Mouse (Mus musculus): ENCODE measurements around the gene Susd1.

- no peak for TF ChIP-seq POLR2A (IDR thresholded peaks at IDR 0.05; ENCODE audit: low read depth, low read length)
- TF ChIP-seq CTCF (IDR thresholded peaks at IDR 0.05; ENCODE audit: extremely low read depth, insufficient read length, insufficient replicate concordance, low read depth, low read length), result no peak
These were observed 27.3 kb downstream of the Susd1 start for GRCm38 (mm10) chr4:59411153-59411552.

Data from small intestine, adult 2 months (tissue).